Mouse (Mus musculus): ENCODE measurements at regions not wholly inside any gene's neighbourhood (a gene's known extent, or its start where the extent isn't known, plus 50 kb on each side); places are given as distances from the start of the nearest gene placed in this dataset.

- TF ChIP-seq CTCF (IDR thresholded peaks at IDR 0.05; ENCODE audit: borderline replicate concordance, control insufficient read depth, extremely low read depth, insufficient read depth, low read length, poor library complexity) (no peak), POLR2A (IDR thresholded peaks at IDR 0.05; ENCODE audit: control insufficient read depth, extremely low read depth, insufficient read depth, low read length, poor library complexity) (no peak)
Observed at GRCm38 (mm10) chr13:59317458-59318005, 267.5 kb downstream of the Agtpbp1 start.

Data from thymus, adult 2 months (tissue).